Mouse (Mus musculus) limb, embryonic 15.5 days (tissue): Measurements from ENCODE around the gene Krtap24-1. TPM values are rescaled to one million over a fixed set of nuclear protein-coding genes. Genes with fewer than 3 reads are reported as not detected.

Source experiments
- ATAC-seq: fragments of 200-750 bp; cut with Nextera tagmentation; 2 replicates; pipeline ENCODE4 v1.8.0; 2017; ENCODE audit warnings: low read depth, moderate TSS enrichment; ENCODE audit not compliant: insufficient number of reproducible peaks, low FRiP score, low TSS enrichment
- H3K27ac ChIP-seq: fragments of 300-500 bp; sonication (generic); 2 replicates; pipeline ENCODE4 v1.5.1; 2015; ENCODE audit warnings: moderate library complexity, mild to moderate bottlenecking, inconsistent platforms
- H3K27me3 ChIP-seq: fragments of 300-500 bp; sonication (generic); 2 replicates; pipeline ENCODE4 v1.6.1; 2015; ENCODE audit warnings: inconsistent platforms
- H3K36me3 ChIP-seq: fragments of 300-500 bp; sonication (generic); 2 replicates; pipeline ENCODE4 v1.6.1; 2015; ENCODE audit warnings: inconsistent platforms
- H3K4me1 ChIP-seq: fragments of 300-500 bp; sonication (generic); 2 replicates; pipeline ENCODE4 v1.6.1; 2015; ENCODE audit warnings: inconsistent platforms
- H3K4me2 ChIP-seq: fragments of 300-500 bp; sonication (generic); 2 replicates; pipeline ENCODE4 v1.6.1; 2015; ENCODE audit warnings: mild to moderate bottlenecking, inconsistent platforms
- H3K4me3 ChIP-seq: fragments of 300-500 bp; sonication (generic); 2 replicates; pipeline ENCODE4 v1.5.1; 2015; ENCODE audit warnings: mild to moderate bottlenecking, inconsistent platforms
- H3K9ac ChIP-seq: fragments of 300-500 bp; sonication (generic); 2 replicates; pipeline ENCODE4 v1.6.1; 2015; ENCODE audit warnings: inconsistent platforms
- H3K9me3 ChIP-seq: fragments of 300-500 bp; sonication (generic); 2 replicates; pipeline ENCODE4 v1.6.1; 2016; ENCODE audit warnings: inconsistent platforms
- WGBS: fragments of 180-500 bp; shearing (Covaris S2); methylation state at CpG from one replicate; pipeline ENCODE4 v1.1.7; 2015; 5-methylcytosine and 5-hydroxymethylcytosine counted together
- polyA plus RNA-seq: library from polyadenylated mRNA; unstranded; fragments of >200 nt; fragmentation: Nextera tagmentation; extraction: Ambion mirVana; gene quantifications from 2 replicates; pipeline ENCODE4 v1.2.1, GENCODE M21; 2015

Krtap24-1 gene
- polyA plus RNA-seq, 1 experiment from 2014 or later = not detected

GRCm38 (mm10) chr16:88561617-88562164 is 50.4 kb downstream of the Krtap24-1 start:
- H3K36me3 ChIP-seq = no peaks in the 10 kb centered on the region
- 42% methylated on average over 6 of the region's 6 CpGs for WGBS
- ATAC-seq = no peak
- H3K9ac ChIP-seq = no peak overlapping the region
- no peak overlapping the region for H3K4me2 ChIP-seq
- no peaks in the 10 kb centered on the region for H3K4me1 ChIP-seq
- no peaks in the 10 kb centered on the region for H3K27me3 ChIP-seq
- H3K4me3 ChIP-seq = 0 out of 2 replicates have a peak overlapping the region, but pooled peaks have one; percentile 3
- no peaks in the 10 kb centered on the region for H3K9me3 ChIP-seq
- H3K27ac ChIP-seq = no peak overlapping the region

Other genes with a start within 250 kb of the Krtap24-1 start
- 0.13 and 0.25 TPM in 2 replicates for gene Cldn17, start 105.3 kb downstream of the Krtap24-1 start, polyA plus RNA-seq
- 2.5 and 3.2 TPM in 2 replicates for gene Cldn8, start 49.1 kb downstream of the Krtap24-1 start, polyA plus RNA-seq
- 8.2 and 17.6 TPM in 2 replicates for gene 2310079G19Rik, start 15.4 kb upstream of the Krtap24-1 start, polyA plus RNA-seq
- not detected in 2 replicates for gene Krtap26-1, start 35.5 kb upstream of the Krtap24-1 start, polyA plus RNA-seq
- not detected in 2 replicates for gene Krtap27-1, start 59.4 kb upstream of the Krtap24-1 start, polyA plus RNA-seq
- gene 2310061N02Rik, start 95.7 kb upstream of the Krtap24-1 start, polyA plus RNA-seq = 0.68 TPM in 1 of 2 replicates, not detected in the other
- 0.57 TPM in 1 of 2 replicates, not detected in the other for gene Krtap13-1, start 116.6 kb upstream of the Krtap24-1 start, polyA plus RNA-seq
- 54.9 and 75.6 TPM in 2 replicates for gene Krtap13, start 139.4 kb upstream of the Krtap24-1 start, polyA plus RNA-seq
- 91.4 and 110 TPM in 2 replicates for gene 2310034C09Rik, start 146.6 kb upstream of the Krtap24-1 start, polyA plus RNA-seq
- 0.22 and 0.55 TPM in 2 replicates for gene 2310057N15Rik, start 161.9 kb upstream of the Krtap24-1 start, polyA plus RNA-seq
- 3.9 and 10.2 TPM in 2 replicates for gene Gm5965, start 165.6 kb upstream of the Krtap24-1 start, polyA plus RNA-seq
- gene Gm20741, start 199.9 kb upstream of the Krtap24-1 start, polyA plus RNA-seq = 45.6 and 50.2 TPM in 2 replicates
- not detected in 2 replicates for gene Krtap15, start 207.9 kb upstream of the Krtap24-1 start, polyA plus RNA-seq
- not detected in 2 replicates for gene Krtap14, start 213.9 kb upstream of the Krtap24-1 start, polyA plus RNA-seq